ENCODE assay signal across 25 mouse cellular contexts in the genomic region with DNA sequence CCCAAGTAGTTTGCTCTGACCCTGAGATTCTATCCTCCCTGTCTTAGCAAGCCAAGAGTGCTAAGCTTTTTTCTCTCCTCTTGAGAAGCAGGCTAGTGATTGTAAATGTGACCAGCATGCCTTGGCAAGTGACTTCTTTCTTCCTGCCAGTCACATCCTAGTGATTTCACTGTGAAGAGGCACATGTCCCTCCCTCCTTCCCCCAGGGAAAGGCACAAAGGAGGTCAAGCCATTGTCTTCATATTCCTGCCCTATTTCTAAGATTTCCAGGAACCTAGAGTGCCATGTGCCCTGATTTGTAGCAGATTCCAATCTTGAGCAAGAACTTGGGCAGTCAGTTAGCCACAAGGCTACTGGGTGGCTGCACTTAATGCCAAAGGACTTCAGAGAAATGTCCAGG. TPM values are rescaled to one million over a fixed set of nuclear protein-coding genes. Genes with fewer than 3 reads are reported as not detected.
DNase-seq lines count a peak whose midpoint lies in the region; ATAC-seq and TF ChIP-seq lines count a peak whose summit lies in the region.
"Had no signal": no experiment of that assay in that cellular context is flagged by ENCODE, and none has a peak within 500 bp of the region (broad histone marks: within the 10 kb centered on the region; RNA-seq: fewer than 3 reads in every experiment).

No protein-coding gene starts in this region.

- DNase-seq in kidney, adult 2 months, result peak; percentile 39
- DNase-seq in kidney, adult 8-10 months, result no peak
- DNase-seq in brain, adult 2 months (ENCODE audit: low read depth, low spot score), result peak; percentile 30
- DNase-seq in retina, postnatal 1 day, result peak; percentile 62
- DNase-seq in liver, embryonic 11.5 days (ENCODE audit: low spot score), result no peak
- DNase-seq: adrenal gland, postnatal 10 days; adrenal gland, postnatal 36 days; cerebellum, adult 11-12 months; cerebellum, adult 8-10 months; cerebellum, postnatal 14 days; forebrain, postnatal 0 days; gastrocnemius, adult 2 months; gastrocnemius, postnatal 14 days; heart, adult 18-20 months; heart, postnatal 14 days; heart, postnatal 4 days had no signal

- TF ChIP-seq POLR2A in kidney, adult 2 months (IDR thresholded peaks at IDR 0.05; ENCODE audit: low read depth, low read length), result no peak

- H3K4me3 ChIP-seq in kidney, adult 2 months (ENCODE audit: insufficient read depth, low read depth, low read length), result no peak overlapping the region
- no peak overlapping the region for H3K4me3 ChIP-seq in midbrain, embryonic 16.5 days (ENCODE audit: low read depth, low read length)
- no peak overlapping the region for H3K4me3 ChIP-seq in liver, embryonic 11.5 days (ENCODE audit: low read depth, low read length)
- H3K4me3 ChIP-seq: gastrocnemius, adult 2 months; heart, embryonic 10.5 days; heart, embryonic 13.5 days had no signal

- H3K27me3 ChIP-seq in kidney, adult 2 months (replicated peaks; ENCODE audit: control insufficient read depth, insufficient read depth, low read length), result no peaks in the 10 kb centered on the region
- no peaks in the 10 kb centered on the region for H3K27me3 ChIP-seq in midbrain, embryonic 16.5 days (ENCODE audit: control insufficient read depth, insufficient read depth, low read depth, low read length)
- H3K27me3 ChIP-seq in liver, embryonic 11.5 days (replicated peaks; ENCODE audit: control insufficient read depth, insufficient read depth, low read length), result no peaks in the 10 kb centered on the region
- H3K27me3 ChIP-seq: heart, embryonic 13.5 days had no signal

- no peak for ATAC-seq in midbrain, embryonic 16.5 days
- no peak for ATAC-seq in liver, embryonic 11.5 days (replicated peaks; ENCODE audit: low FRiP score)
- ATAC-seq: activated CD4-positive, CD25-positive, alpha-beta regulatory T cell, adult 4 months; CD4-positive, CD25-positive, alpha-beta regulatory T cell, adult 4 months; forebrain, embryonic 14.5 days; forebrain, postnatal 0 days; hindbrain, postnatal 0 days; inflammation-experienced regulatory T-cells, adult 6 months had no signal

- H3K9ac ChIP-seq in midbrain, embryonic 16.5 days (ENCODE audit: low read depth, low read length), result no peak overlapping the region
- no peak overlapping the region for H3K9ac ChIP-seq in liver, embryonic 11.5 days (ENCODE audit: low read depth, low read length)
- H3K9ac ChIP-seq: forebrain, postnatal 0 days; heart, embryonic 13.5 days; hindbrain, embryonic 14.5 days had no signal

- TF ChIP-seq CTCF in kidney, adult 2 months (conservative IDR thresholded peaks at IDR 0.05; ENCODE audit: insufficient read depth, insufficient read length, low read depth, low read length), result no peak

- no peak overlapping the region for H3K27ac ChIP-seq in kidney, adult 2 months (ENCODE audit: insufficient read depth, low read depth, low read length)
- no peak overlapping the region for H3K27ac ChIP-seq in midbrain, embryonic 16.5 days (ENCODE audit: low read length)
- no peak overlapping the region for H3K27ac ChIP-seq in liver, embryonic 11.5 days (ENCODE audit: low read depth, low read length)
- H3K27ac ChIP-seq: gastrocnemius, adult 2 months; heart, embryonic 10.5 days; heart, embryonic 13.5 days; hindbrain, embryonic 14.5 days; hindbrain, postnatal 0 days had no signal

- H3K36me3 ChIP-seq in kidney, adult 2 months (ENCODE audit: control insufficient read depth, insufficient read depth, low read length), result 0 out of 2 replicates have a peak, but pooled peaks cover 2% of the 10 kb centered on the region
- H3K36me3 ChIP-seq in midbrain, embryonic 16.5 days (ENCODE audit: control insufficient read depth, insufficient read depth, low read length), result no peaks in the 10 kb centered on the region
- no peaks in the 10 kb centered on the region for H3K36me3 ChIP-seq in liver, embryonic 11.5 days (ENCODE audit: control insufficient read depth, insufficient read depth, low read length)
- H3K36me3 ChIP-seq: heart, embryonic 10.5 days had no signal

- H3K9me3 ChIP-seq in midbrain, embryonic 16.5 days (replicated peaks; ENCODE audit: control insufficient read depth, low read length, poor library complexity, severe bottlenecking), result no peaks in the 10 kb centered on the region
- H3K9me3 ChIP-seq in liver, embryonic 11.5 days (ENCODE audit: control insufficient read depth, low read length), result no peaks in the 10 kb centered on the region
- H3K9me3 ChIP-seq: heart, embryonic 10.5 days; heart, embryonic 13.5 days had no signal

- no peak overlapping the region for H3K4me2 ChIP-seq in midbrain, embryonic 16.5 days (ENCODE audit: low read length)
- no peak overlapping the region for H3K4me2 ChIP-seq in liver, embryonic 11.5 days
- H3K4me2 ChIP-seq: heart, embryonic 13.5 days; hindbrain, embryonic 14.5 days had no signal

- no peaks in the 10 kb centered on the region for H3K4me1 ChIP-seq in kidney, adult 2 months (ENCODE audit: control insufficient read depth, insufficient read depth, low read length)
- no peaks in the 10 kb centered on the region for H3K4me1 ChIP-seq in midbrain, embryonic 16.5 days (ENCODE audit: control insufficient read depth, insufficient read depth, low read length)
- no peaks in the 10 kb centered on the region for H3K4me1 ChIP-seq in liver, embryonic 11.5 days (replicated peaks; ENCODE audit: control insufficient read depth, insufficient read depth, low read length)
- H3K4me1 ChIP-seq: heart, embryonic 10.5 days; heart, embryonic 13.5 days had no signal

RNA-seq across cellular contexts. Expression of gene Mthfd1l, which starts 41.1 kb away (rescaled TPM):
- 0.31 and 0.77 TPM in 2 replicates for polyA plus RNA-seq in kidney, adult 2 months (2012; rRNA removed)
- 6.0 and 7.3 TPM in 2 replicates for polyA plus RNA-seq in midbrain, embryonic 16.5 days (2015; fragmentation: Nextera tagmentation; extraction: Ambion mirVana)
- polyA plus RNA-seq in liver, embryonic 11.5 days (2014; fragmentation: Nextera tagmentation; extraction: Ambion mirVana), result 50.9 and 55.8 TPM in 2 replicates

Comparison
In these comparisons a context has a peak if more than half of its experiments do, and no peak if none do; other contexts are left out.
1. DNase-seq: peak in kidney, adult 2 months (single experiment), brain, adult 2 months (single experiment) and retina, postnatal 1 day (single experiment); none in kidney, adult 8-10 months (0 of 2) and liver, embryonic 11.5 days (single experiment).